Mouse (Mus musculus): ENCODE measurements around the gene Rbbp9. TPM values are rescaled to one million over a fixed set of nuclear protein-coding genes. Genes with fewer than 3 reads are reported as not detected.
A peak's percentile ranks its signal among the peaks of the same experiment; 100 is the strongest.

The Rbbp9 gene
- polyA plus RNA-seq, 1 experiment from 2014 or later: 65.3 TPM

DNA sequence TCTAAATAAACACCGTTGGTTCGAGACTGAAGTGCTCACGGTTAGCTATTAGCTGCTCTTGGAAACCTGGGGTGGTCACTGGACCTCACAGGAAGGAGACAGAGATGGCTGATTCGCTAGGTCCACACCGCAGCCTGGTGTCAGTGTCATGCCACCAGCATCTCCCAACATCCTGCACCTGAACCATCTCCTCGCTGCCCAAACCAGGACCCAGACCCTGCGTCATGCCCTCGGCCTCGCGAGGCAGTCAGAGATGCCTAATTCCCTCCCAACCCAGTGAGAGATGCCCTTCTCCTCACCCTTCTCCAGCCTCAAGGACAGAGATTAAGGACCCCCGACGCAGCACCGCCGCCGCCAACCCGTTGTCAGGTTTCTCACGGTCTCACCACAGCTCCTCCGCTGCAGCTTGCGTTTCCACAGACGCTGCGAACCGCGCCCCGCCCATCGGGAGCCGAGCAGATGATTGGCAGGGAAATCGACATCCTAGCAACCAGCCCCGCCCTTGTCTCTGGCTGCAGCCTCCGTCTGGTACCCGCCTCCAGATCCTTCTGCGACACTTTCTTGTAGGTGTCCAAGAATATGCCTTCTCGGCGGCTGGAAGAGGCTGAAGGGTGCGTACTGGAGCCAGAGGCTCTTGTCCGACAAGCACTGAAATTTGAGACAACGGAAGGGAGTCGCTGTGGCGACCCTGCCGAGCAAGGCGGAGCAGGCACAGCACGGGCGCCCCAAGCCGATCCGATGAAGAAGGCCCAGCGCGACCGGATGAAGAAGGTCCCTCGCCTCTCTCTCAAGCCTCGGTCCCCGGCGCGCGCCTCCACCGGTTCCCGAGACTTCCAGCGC, 23.5 kb downstream of the Rbbp9 start, which contains the start of the genes Dzank1 and Polr3f:
Gene Dzank1, minus strand, starts transcription at position 434 of the 840 bp plus-strand sequence.
Gene Polr3f, plus strand, starts transcription at position 738 of the 840 bp plus-strand sequence.
- under 1% methylated on average over 56 of the region's 56 CpGs for WGBS
- Histone ChIP-seq H3K27ac (ENCODE audit: low read length) (peak within 1 kb of the TSS; percentile 86), H3K36me3 (ENCODE audit: control insufficient read depth, insufficient read depth, low read length) (peaks cover 4% of the 10 kb centered on the region), H3K9me3 (ENCODE audit: control insufficient read depth, low read length) (no peaks in the 10 kb centered on the region), H3K27me3 (ENCODE audit: control insufficient read depth, insufficient read depth, low read depth, low read length) (no peaks in the 10 kb centered on the region; the same call in 1 of the 2 replicates), H3K4me2 (ENCODE audit: low read depth, low read length) (peak within 1 kb of the TSS; percentile 93), H3K9ac (ENCODE audit: low read length) (peak within 1 kb of the TSS; percentile 95), H3K4me3 (ENCODE audit: low read length) (peak within 1 kb of the TSS; percentile 99), H3K4me1 (replicated peaks; ENCODE audit: control insufficient read depth, insufficient read depth, low read length) (peaks cover 11% of the 10 kb centered on the region)
- ATAC-seq (ENCODE audit: low read depth): peak; percentile 99

GRCm38 (mm10) chr2:144525856-144526255, 24.8 kb downstream of the Rbbp9 start:
- H3K9ac ChIP-seq (ENCODE audit: low read length): no peak overlapping the region
- peaks cover 11% of the 10 kb centered on the region for H3K4me1 ChIP-seq (replicated peaks; ENCODE audit: control insufficient read depth, insufficient read depth, low read length)
- 58% methylated on average over 10 of the region's 10 CpGs for WGBS
- no peaks in the 10 kb centered on the region for H3K9me3 ChIP-seq (ENCODE audit: control insufficient read depth, low read length)
- no peak overlapping the region for H3K27ac ChIP-seq (ENCODE audit: low read length)
- no peak overlapping the region for H3K4me2 ChIP-seq (ENCODE audit: low read depth, low read length)
- H3K4me3 ChIP-seq (ENCODE audit: low read length): no peak overlapping the region
- ATAC-seq (ENCODE audit: low read depth): no peak
- H3K27me3 ChIP-seq (ENCODE audit: control insufficient read depth, insufficient read depth, low read depth, low read length): no peaks in the 10 kb centered on the region; the same call in 1 of the 2 replicates
- no peaks in the 10 kb centered on the region for H3K36me3 ChIP-seq (ENCODE audit: control insufficient read depth, insufficient read depth, low read length)

- WGBS: 64% methylated on average over 3 of the region's 3 CpGs
- ATAC-seq (ENCODE audit: low read depth): no peak
- Histone ChIP-seq H3K4me3 (ENCODE audit: low read length) (no peak overlapping the region), H3K9me3 (ENCODE audit: control insufficient read depth, low read length) (no peaks in the 10 kb centered on the region), H3K36me3 (ENCODE audit: control insufficient read depth, insufficient read depth, low read length) (no peaks in the 10 kb centered on the region), H3K4me2 (ENCODE audit: low read depth, low read length) (no peak overlapping the region), H3K9ac (ENCODE audit: low read length) (no peak overlapping the region), H3K4me1 (replicated peaks; ENCODE audit: control insufficient read depth, insufficient read depth, low read length) (no peaks in the 10 kb centered on the region), H3K27ac (ENCODE audit: low read length) (no peak overlapping the region), H3K27me3 (ENCODE audit: control insufficient read depth, insufficient read depth, low read depth, low read length) (no peaks in the 10 kb centered on the region)
Measured at GRCm38 (mm10) chr2:144519772-144520171, 30.9 kb downstream of the Rbbp9 start.

DNA sequence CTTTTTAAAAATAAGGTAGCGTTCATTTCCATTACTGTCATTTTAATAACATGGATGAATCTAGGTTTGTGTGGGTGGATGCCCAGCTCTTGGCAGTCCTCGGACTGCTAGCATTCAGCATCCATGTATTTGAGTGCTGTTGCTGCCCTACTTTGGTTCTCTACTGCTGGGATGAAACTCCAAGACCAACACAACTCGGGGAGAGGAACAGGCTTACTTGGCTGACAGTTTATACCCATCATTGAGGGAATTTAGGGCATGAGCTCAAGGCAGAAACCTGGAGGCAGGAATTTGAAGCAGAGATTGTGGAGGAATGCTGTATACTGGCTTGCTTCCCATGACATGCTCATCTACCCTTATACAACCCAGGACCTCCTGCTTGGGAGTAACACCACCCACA, 36.0 kb downstream of the Rbbp9 start:
- Histone ChIP-seq H3K9ac (ENCODE audit: low read length) (no peak overlapping the region), H3K4me1 (replicated peaks; ENCODE audit: control insufficient read depth, insufficient read depth, low read length) (no peaks in the 10 kb centered on the region), H3K4me2 (ENCODE audit: low read depth, low read length) (no peak overlapping the region), H3K9me3 (ENCODE audit: control insufficient read depth, low read length) (no peaks in the 10 kb centered on the region), H3K4me3 (ENCODE audit: low read length) (no peak overlapping the region), H3K36me3 (ENCODE audit: control insufficient read depth, insufficient read depth, low read length) (no peaks in the 10 kb centered on the region), H3K27ac (ENCODE audit: low read length) (no peak overlapping the region), H3K27me3 (ENCODE audit: control insufficient read depth, insufficient read depth, low read depth, low read length) (no peaks in the 10 kb centered on the region)
- 81% methylated on average over 3 of the region's 3 CpGs for WGBS
- ATAC-seq (ENCODE audit: low read depth): no peak

- H3K4me2 ChIP-seq (ENCODE audit: low read depth, low read length): no peak overlapping the region
- H3K4me1 ChIP-seq (replicated peaks; ENCODE audit: control insufficient read depth, insufficient read depth, low read length): no peaks in the 10 kb centered on the region
- no peak overlapping the region for H3K4me3 ChIP-seq (ENCODE audit: low read length)
- WGBS: 76% methylated on average over 6 of the region's 6 CpGs
- no peaks in the 10 kb centered on the region for H3K36me3 ChIP-seq (ENCODE audit: control insufficient read depth, insufficient read depth, low read length)
- H3K27ac ChIP-seq (ENCODE audit: low read length): no peak overlapping the region
- H3K9ac ChIP-seq (ENCODE audit: low read length): no peak overlapping the region
- no peaks in the 10 kb centered on the region for H3K9me3 ChIP-seq (ENCODE audit: control insufficient read depth, low read length)
- ATAC-seq (ENCODE audit: low read depth): no peak
- no peaks in the 10 kb centered on the region for H3K27me3 ChIP-seq (ENCODE audit: control insufficient read depth, insufficient read depth, low read depth, low read length)
Measured at GRCm38 (mm10) chr2:144502134-144502533, 48.5 kb downstream of the Rbbp9 start.

Other genes starting within 250 kb of the Rbbp9 start
- gene Ovol2, start 218.7 kb downstream of the Rbbp9 start, polyA plus RNA-seq (2015; fragmentation: Nextera tagmentation; extraction: Ambion mirVana): 3.7 and 4.1 TPM in 2 replicates
- 36.4 and 36.9 TPM in 2 replicates for gene Kat14, start 181.9 kb downstream of the Rbbp9 start, polyA plus RNA-seq (2015; fragmentation: Nextera tagmentation; extraction: Ambion mirVana)
- gene Pet117, start 181.9 kb downstream of the Rbbp9 start, polyA plus RNA-seq (2015; fragmentation: Nextera tagmentation; extraction: Ambion mirVana): 2.4 and 4.1 TPM in 2 replicates
- 1.3 and 2.1 TPM in 2 replicates for gene Dzank1, start 23.5 kb downstream of the Rbbp9 start, polyA plus RNA-seq (2015; fragmentation: Nextera tagmentation; extraction: Ambion mirVana)
- gene Polr3f, start 23.2 kb downstream of the Rbbp9 start, polyA plus RNA-seq (2015; fragmentation: Nextera tagmentation; extraction: Ambion mirVana): 25.1 and 25.3 TPM in 2 replicates
- gene Sec23b, start 5.4 kb upstream of the Rbbp9 start, polyA plus RNA-seq (2015; fragmentation: Nextera tagmentation; extraction: Ambion mirVana): 96.7 and 102 TPM in 2 replicates
- 32.4 and 33.8 TPM in 2 replicates for gene Smim26, start 43.2 kb upstream of the Rbbp9 start, polyA plus RNA-seq (2015; fragmentation: Nextera tagmentation; extraction: Ambion mirVana)
- gene Dtd1, start 49.0 kb upstream of the Rbbp9 start, polyA plus RNA-seq (2015; fragmentation: Nextera tagmentation; extraction: Ambion mirVana): 38.1 and 42.0 TPM in 2 replicates

All from lung, embryonic 16.5 days (tissue).